Mouse (Mus musculus): ENCODE measurements around the gene Ly6g6f.
A peak's percentile ranks its signal among the peaks of the same experiment; 100 is the strongest.
"Not testable (repeated sequence)": the region's sequence is repeated elsewhere in the genome, so short reads cannot be mapped to it uniquely, and the experiment has no call there.

The Ly6g6f gene

DNA sequence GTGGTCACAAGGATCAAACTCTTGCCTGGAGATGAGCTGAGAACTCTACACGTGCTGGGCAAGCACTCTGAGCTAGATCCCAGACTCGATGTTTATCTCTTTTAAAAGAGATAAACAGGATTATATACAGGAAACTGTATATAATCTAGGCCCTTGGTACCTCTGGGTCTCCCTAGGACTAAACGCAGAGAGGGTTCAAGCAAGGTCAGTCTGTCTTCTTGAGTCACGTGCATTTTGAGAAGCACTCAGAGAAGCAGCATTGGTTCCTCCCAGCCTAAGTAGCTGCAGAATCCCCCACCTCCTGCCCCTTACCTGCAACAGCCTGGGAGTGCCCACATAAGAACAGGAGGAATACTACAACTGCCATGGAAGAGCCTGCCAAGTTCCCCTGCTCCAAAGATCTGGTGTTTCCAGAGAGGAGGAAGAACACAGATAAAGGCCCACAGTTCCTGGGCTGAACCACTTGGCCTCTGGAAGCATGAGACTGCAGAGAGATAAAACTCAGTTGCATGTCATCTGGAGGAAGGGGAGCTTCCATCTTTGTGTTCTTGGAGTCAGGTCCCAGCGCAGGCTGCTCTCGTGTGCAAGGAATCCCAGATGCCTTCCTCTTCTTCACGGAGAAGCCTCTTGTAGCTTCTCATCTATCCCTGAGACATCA lies at the start of gene Ly6g6f:
Gene Ly6g6f, minus strand, starts transcription at position 403 of the 658 bp plus-strand sequence.
- DNase-seq (ENCODE audit: low read depth, low spot score) = no peak

- peak; percentile 96 for DNase-seq (ENCODE audit: low read depth, low spot score)
These were observed 49.6 kb upstream of the Ly6g6f start, which contains the start of gene Bag6 for GRCm38 (mm10) chr17:35134801-35135590. Bag6 (plus strand) TSS chr17:35135178.

DNA sequence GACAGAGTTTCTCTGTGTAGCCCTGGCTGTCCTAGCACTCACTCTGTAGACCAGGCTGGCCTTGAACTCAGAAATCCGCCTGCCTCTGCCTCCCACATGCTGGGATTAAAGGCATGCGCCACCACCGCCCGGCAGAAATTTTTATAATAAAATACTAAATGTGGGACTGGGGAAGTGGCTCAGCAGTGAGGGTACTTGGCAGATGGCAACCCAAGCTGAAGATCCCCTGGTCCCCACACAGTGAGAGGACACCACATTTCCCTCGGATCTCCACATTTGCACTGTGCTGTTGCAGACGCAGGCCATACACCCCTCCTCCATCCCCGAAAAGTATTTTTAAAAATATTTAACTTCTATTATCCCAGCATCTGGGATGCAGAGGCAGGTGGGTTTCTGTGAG lies 48.1 kb upstream of the Ly6g6f start:
- no peak for DNase-seq (ENCODE audit: low read depth, low spot score)

GRCm38 (mm10) chr17:35132174-35132560 lies 46.8 kb upstream of the Ly6g6f start:
- no peak for DNase-seq (ENCODE audit: low read depth, low spot score)

DNA sequence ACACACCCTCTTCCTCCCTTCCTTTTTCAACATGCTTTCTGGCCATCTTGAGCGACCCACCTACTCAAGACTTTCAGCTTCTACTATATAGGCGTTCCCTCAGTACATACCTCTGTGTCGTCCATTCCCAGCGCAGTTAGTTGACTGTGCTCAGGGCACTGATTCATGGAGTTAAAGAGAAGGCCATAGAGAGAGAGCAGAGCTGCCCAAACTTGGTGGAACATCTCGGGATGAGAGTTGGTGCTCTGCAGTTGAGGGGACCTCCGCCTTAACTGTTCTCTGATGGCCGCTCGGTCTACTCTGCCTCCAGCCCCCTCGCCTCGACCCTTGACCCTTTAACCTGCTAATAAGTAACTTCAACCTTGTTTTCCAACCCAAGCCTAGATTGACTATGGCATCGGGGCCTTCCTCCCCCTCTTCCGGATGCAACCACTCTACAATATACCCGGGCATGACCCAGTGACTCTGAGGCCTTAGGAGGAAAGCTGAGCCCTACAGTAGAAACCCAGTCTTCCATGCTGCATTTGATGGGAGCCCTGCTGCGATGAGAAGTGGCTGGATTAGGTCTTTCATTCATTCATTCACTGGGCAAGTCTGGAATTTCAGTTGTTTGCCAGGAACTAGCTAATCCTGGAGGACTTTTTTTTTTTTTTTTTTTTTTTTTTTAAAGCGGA lies 46.2 kb upstream of the Ly6g6f start, which contains the start of gene Apom:
Gene Apom, minus strand, starts transcription at position 551 of the 674 bp plus-strand sequence.
- no peak for DNase-seq (ENCODE audit: low read depth, low spot score)

GRCm38 (mm10) chr17:35131038-35131437 lies 45.6 kb upstream of the Ly6g6f start:
- no peak for DNase-seq (ENCODE audit: low read depth, low spot score)

DNA sequence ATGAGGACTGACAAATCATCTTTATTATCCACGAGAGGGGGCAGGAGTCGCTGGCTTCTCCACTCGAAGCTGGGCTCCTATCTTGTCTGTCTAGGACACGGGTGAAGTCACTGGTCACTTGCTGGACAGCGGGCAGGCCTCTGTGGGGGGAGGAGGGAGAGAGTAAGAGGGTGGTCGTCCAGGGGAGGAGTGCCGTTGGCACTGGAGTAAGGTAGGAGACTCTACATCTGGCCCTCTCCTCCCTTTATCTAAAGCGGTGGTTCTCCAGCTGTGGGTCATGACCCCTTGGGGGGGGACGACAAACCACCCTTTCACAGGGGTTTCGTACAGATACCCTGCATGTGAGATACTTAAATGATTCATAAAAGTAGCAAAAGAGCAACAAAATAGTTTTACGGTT lies 43.6 kb upstream of the Ly6g6f start:
- no peak for DNase-seq (ENCODE audit: low read depth, low spot score)

GRCm38 (mm10) chr17:35127017-35127416 lies 41.6 kb upstream of the Ly6g6f start:
- DNase-seq (ENCODE audit: low read depth, low spot score) = no peak

- DNase-seq (ENCODE audit: low read depth, low spot score) = peak; percentile 41
These were observed 40.8 kb upstream of the Ly6g6f start, which contains the start of gene D17H6S53E for GRCm38 (mm10) chr17:35126206-35126611. D17H6S53E (plus strand) TSS chr17:35126373.

GRCm38 (mm10) chr17:35125578-35125977 lies 40.2 kb upstream of the Ly6g6f start:
- DNase-seq (ENCODE audit: low read depth, low spot score) = no peak

GRCm38 (mm10) chr17:35125081-35125480 lies 39.7 kb upstream of the Ly6g6f start:
- DNase-seq (ENCODE audit: low read depth, low spot score) = no peak

- not testable (repeated sequence) for DNase-seq (ENCODE audit: low read depth, low spot score)
These were observed 39.0 kb upstream of the Ly6g6f start for GRCm38 (mm10) chr17:35124261-35124896.

DNA sequence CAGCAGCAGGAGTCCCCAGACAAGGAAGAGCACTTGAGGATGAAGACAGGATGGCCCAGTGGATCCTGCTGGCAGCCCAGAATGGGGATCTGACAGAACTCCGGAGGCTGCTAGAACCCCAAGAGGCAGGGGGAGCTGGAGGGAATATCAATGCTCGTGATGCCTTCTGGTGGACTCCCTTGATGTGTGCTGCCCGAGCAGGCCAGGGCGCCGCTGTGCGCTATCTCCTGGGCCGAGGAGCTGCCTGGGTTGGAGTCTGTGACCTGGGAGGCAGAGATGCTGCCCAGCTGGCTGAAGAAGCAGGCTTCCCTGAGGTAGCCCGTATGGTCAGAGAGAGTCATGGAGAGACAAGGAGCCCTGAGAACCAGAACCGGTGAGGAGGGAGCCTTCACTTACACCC lies 37.9 kb upstream of the Ly6g6f start:
- DNase-seq (ENCODE audit: low read depth, low spot score) = not testable (repeated sequence)

- peak; percentile 78 for DNase-seq (ENCODE audit: low read depth, low spot score)
These were observed 36.5 kb upstream of the Ly6g6f start, which contains the start of gene Csnk2b for GRCm38 (mm10) chr17:35121871-35122303. Csnk2b (minus strand) TSS chr17:35122053.

- DNase-seq (ENCODE audit: low read depth, low spot score) = peak; percentile 99
These were observed 35.9 kb upstream of the Ly6g6f start, which contains the start of gene Gpank1 for GRCm38 (mm10) chr17:35121143-35121799. Gpank1 (plus strand) TSS chr17:35121455.

DNA sequence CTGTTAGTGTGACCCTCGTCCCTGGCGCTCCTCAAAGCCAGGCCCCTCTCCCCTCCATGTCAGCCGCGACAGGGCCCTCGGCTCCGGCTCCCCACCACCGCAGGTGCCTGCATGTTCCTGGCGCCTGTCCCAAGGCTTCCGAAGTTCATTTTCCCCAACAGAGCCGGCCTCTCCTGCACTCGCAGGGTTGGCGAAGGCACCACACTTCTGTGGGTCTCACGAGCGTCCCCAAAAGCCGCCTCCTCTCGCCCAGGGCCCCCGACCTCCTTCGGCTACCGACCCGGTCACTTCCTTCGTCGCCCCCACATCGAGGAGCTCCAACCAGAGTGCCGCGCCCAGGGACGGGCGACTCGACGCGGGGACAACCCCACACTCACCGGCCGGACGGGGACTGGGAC lies 35.3 kb upstream of the Ly6g6f start:
- DNase-seq (ENCODE audit: low read depth, low spot score) = no peak

DNA sequence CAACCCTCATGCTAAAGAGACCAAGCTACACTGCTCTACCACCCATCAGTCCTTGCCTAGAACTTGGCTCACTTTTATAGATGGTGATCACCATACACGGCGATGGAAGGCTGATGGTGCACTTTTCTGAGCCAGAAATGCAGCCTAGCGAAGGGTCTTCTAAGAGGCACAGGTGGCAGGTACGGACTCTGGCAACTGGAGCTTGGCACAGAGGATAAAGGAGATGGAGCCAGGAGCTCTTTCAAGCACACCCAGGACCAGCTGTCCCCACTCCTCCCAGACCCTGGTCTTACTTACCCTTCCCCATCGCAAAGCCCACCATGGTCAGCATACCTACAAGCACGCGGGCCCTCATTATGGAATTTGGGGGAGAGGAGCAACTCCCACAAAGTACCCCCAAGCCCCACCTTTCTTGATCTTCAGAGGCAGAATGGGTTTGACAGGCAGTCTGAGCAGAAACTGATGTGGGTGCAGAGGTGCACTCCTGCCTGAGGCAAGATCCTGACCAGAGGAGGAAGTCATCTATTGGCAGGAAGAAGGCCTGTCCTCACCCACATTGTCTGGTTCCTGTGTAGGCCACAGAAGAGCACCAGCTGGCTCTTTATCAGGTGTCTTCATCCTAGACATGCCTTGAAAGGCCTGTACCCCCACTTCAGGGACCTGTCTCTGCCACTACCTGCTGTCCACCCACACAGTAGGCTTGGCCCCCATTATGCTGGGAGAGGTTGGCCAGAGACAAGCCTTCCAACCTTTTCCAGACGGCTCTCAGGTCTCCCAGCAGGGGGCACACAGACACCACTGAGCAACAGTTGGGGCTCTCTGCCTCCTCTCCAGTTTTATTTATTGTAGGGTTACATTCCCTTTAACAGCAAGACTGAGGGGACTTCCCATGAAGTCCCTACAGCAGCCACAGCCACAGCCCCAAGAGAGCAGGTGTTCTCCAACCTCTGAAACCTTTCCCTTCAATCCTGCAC lies 29.9 kb upstream of the Ly6g6f start, which contains the start of gene Ly6g5b:
Gene Ly6g5b, minus strand, starts transcription at position 383 of the 974 bp plus-strand sequence.
- peak; percentile 34 for DNase-seq (ENCODE audit: low read depth, low spot score)

DNA sequence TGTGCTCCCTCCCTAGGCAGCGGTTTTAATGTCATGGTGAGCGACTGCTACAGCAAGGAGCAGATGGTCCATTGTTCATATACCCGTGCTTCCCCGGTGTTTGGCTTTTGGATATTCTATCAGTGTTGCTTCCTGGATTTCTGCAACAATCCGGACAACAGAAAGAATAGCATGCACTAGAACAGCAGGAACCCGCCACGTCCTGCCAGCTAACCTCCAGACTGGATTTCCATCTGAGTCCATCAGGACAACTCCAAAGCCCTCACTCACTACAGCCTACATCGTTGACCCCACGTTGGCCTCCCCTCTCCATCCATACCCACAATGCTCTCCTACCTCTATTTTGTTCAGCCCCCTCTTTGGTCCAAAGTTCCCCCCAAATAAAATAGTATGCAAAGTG lies 26.4 kb upstream of the Ly6g6f start:
- no peak for DNase-seq (ENCODE audit: low read depth, low spot score)

- DNase-seq (ENCODE audit: low read depth, low spot score) = no peak
These were observed 22.7 kb upstream of the Ly6g6f start, which contains the start of gene Ly6g5c for GRCm38 (mm10) chr17:35108097-35108496. Ly6g5c (plus strand) TSS chr17:35108279.

DNA sequence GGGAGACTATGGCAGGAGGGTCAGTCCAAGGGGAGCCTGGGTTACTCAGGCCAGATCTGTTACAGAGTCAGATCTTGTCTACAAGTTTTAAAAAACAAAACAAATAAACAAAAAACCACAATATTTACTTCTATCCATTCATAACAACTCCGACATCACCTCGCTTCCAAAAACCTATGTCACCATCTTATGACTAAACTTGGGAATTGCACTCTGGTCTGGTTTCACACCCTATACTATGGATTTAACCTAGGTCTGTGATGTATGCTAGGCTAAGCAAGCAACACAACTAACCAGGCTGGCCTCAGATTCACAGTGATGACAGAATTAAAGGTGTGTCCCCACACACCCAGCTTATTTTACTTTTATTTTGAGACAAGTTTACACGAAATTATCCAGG lies 21.1 kb upstream of the Ly6g6f start:
- DNase-seq (ENCODE audit: low read depth, low spot score) = no peak

Measured in ES-CJ7 (cell line).